Mouse (Mus musculus) forebrain, postnatal 0 days (tissue): ENCODE results near the gene Kel. TPM values are rescaled to one million over a fixed set of nuclear protein-coding genes. Genes with fewer than 3 reads are reported as not detected.

Experiments used
- ATAC-seq: fragments of 200-750 bp; cut with Nextera tagmentation; 2 replicates; pipeline ENCODE4 v1.8.0; 2017; ENCODE audit warnings: mild to moderate bottlenecking, moderate library complexity
- DNase-seq: peaks from one replicate; pipeline ENCODE4 v3.0.0-alpha.2; 2015
- H3K27ac ChIP-seq: fragments of 300-500 bp; sonication (generic); 2 replicates; pipeline ENCODE4 v1.5.1; 2014; ENCODE audit warnings: low read depth, mild to moderate bottlenecking, antibody characterized with exemption, low read length, moderate library complexity, mixed read lengths
- H3K27me3 ChIP-seq: fragments of 300-500 bp; sonication (generic); 2 replicates; pipeline ENCODE4 v1.6.1; 2014; ENCODE audit warnings: mild to moderate bottlenecking, low read length, mixed read lengths; ENCODE audit not compliant: insufficient read depth
- H3K36me3 ChIP-seq: fragments of 300-500 bp; sonication (generic); 2 replicates; pipeline ENCODE4 v1.6.1; 2014; ENCODE audit warnings: mild to moderate bottlenecking, moderate library complexity; ENCODE audit not compliant: insufficient read depth
- H3K4me1 ChIP-seq: fragments of 300-500 bp; sonication (generic); 2 replicates; pipeline ENCODE4 v1.6.1; 2014; ENCODE audit warnings: antibody characterized with exemption; ENCODE audit not compliant: insufficient read depth
- H3K4me2 ChIP-seq: fragments of 300-500 bp; sonication (generic); 2 replicates; pipeline ENCODE4 v1.6.1; 2014; ENCODE audit warnings: low read depth, mild to moderate bottlenecking, moderate library complexity
- H3K4me3 ChIP-seq: fragments of 300-500 bp; sonication (generic); 2 replicates; pipeline ENCODE4 v1.5.1; 2014; ENCODE audit warnings: low read depth, low read length, mixed read lengths
- H3K9ac ChIP-seq: fragments of 300-500 bp; sonication (generic); 2 replicates; pipeline ENCODE4 v1.6.1; 2014; ENCODE audit warnings: mild to moderate bottlenecking
- H3K9me3 ChIP-seq: fragments of 300-500 bp; sonication (generic); 2 replicates; pipeline ENCODE4 v1.6.1; 2016; ENCODE audit warnings: low read length
- CTCF ChIP-seq: sonication (generic); IDR thresholded peaks from 2 replicates; pipeline ENCODE4 v1.5.1; 2016; ENCODE audit warnings: antibody characterized with exemption, control low read depth, low read depth
- WGBS: fragments of 180-500 bp; shearing (Covaris S2); extraction: QIAGEN DNeasy Blood & Tissue Kit; methylation state at CpG from one replicate; pipeline ENCODE4 v1.1.7; 2014; 5-methylcytosine and 5-hydroxymethylcytosine counted together
- polyA plus RNA-seq: library from polyadenylated mRNA; unstranded; fragments of >200 nt; fragmentation: Nextera tagmentation; extraction: Ambion mirVana; gene quantifications from 2 replicates; pipeline ENCODE4 v1.2.1, GENCODE M21; 2015
- total RNA-seq: library from RNA; depleted of rRNA; stranded (reverse); fragments of >200 nt; gene quantifications from 2 replicates; pipeline ENCODE4 v1.2.3, GENCODE M21; 2014; rRNA removed

Gene Kel
- total and polyA plus RNA-seq, 2 experiments from 2014 or later: not detected

- no peaks in the 10 kb centered on the region for H3K36me3 ChIP-seq
- H3K27me3 ChIP-seq: no peaks in the 10 kb centered on the region
- H3K27ac ChIP-seq: no peak overlapping the region
- H3K9ac ChIP-seq: no peak overlapping the region
- DNase-seq (no peak), ATAC-seq (no peak)
- TF ChIP-seq CTCF: no peak
- no peaks in the 10 kb centered on the region for H3K9me3 ChIP-seq
- no peaks in the 10 kb centered on the region for H3K4me1 ChIP-seq
- H3K4me3 ChIP-seq: no peak overlapping the region
- no peak overlapping the region for H3K4me2 ChIP-seq
- 90% methylated on average over 3 of the region's 3 CpGs for WGBS
These were observed 57.9 kb downstream of the Kel start for GRCm38 (mm10) chr6:41646220-41646619.

- 94% methylated on average over 3 of the region's 3 CpGs for WGBS
- Histone ChIP-seq H3K4me2 (no peak overlapping the region), H3K27ac (no peak overlapping the region), H3K9ac (no peak overlapping the region), H3K36me3 (no peaks in the 10 kb centered on the region), H3K4me3 (no peak overlapping the region), H3K27me3 (no peaks in the 10 kb centered on the region), H3K4me1 (no peaks in the 10 kb centered on the region), H3K9me3 (no peaks in the 10 kb centered on the region)
- DNase-seq (no peak), ATAC-seq (no peak)
- no peak for TF ChIP-seq CTCF
These were observed 60.9 kb downstream of the Kel start for GRCm38 (mm10) chr6:41643227-41643626.

- Histone ChIP-seq H3K4me1 (no peaks in the 10 kb centered on the region), H3K36me3 (no peaks in the 10 kb centered on the region), H3K27ac (no peak overlapping the region), H3K4me3 (no peak overlapping the region), H3K27me3 (no peaks in the 10 kb centered on the region), H3K4me2 (no peak overlapping the region), H3K9me3 (no peaks in the 10 kb centered on the region), H3K9ac (no peak overlapping the region)
- 91% methylated on average over 4 of the region's 4 CpGs for WGBS
- no peak for ATAC-seq
- no peak for DNase-seq
- TF ChIP-seq CTCF: no peak
These were observed 61.4 kb downstream of the Kel start for GRCm38 (mm10) chr6:41642765-41643164.

- H3K4me1 ChIP-seq: no peaks in the 10 kb centered on the region
- H3K4me2 ChIP-seq: no peak overlapping the region
- DNase-seq (no peak), ATAC-seq (no peak)
- no peak overlapping the region for H3K9ac ChIP-seq
- no peaks in the 10 kb centered on the region for H3K9me3 ChIP-seq
- H3K27me3 ChIP-seq: no peaks in the 10 kb centered on the region
- H3K36me3 ChIP-seq: no peaks in the 10 kb centered on the region
- H3K4me3 ChIP-seq: no peak overlapping the region
- H3K27ac ChIP-seq: no peak overlapping the region
- WGBS: 84% methylated on average over 6 of the region's 6 CpGs
- TF ChIP-seq CTCF: no peak
These were observed 62.8 kb downstream of the Kel start for GRCm38 (mm10) chr6:41641173-41641866.

GRCm38 (mm10) chr6:41640449-41640848 lies 63.7 kb downstream of the Kel start:
- Histone ChIP-seq H3K27ac (no peak overlapping the region), H3K9me3 (no peaks in the 10 kb centered on the region), H3K4me2 (no peak overlapping the region), H3K9ac (no peak overlapping the region), H3K4me3 (no peak overlapping the region), H3K27me3 (no peaks in the 10 kb centered on the region), H3K36me3 (no peaks in the 10 kb centered on the region), H3K4me1 (no peaks in the 10 kb centered on the region)
- ATAC-seq: no peak
- no peak for TF ChIP-seq CTCF
- DNase-seq: no peak
- WGBS: 62% methylated on average over 3 of the region's 3 CpGs

GRCm38 (mm10) chr6:41637927-41638506 lies 66.1 kb downstream of the Kel start:
- Histone ChIP-seq H3K4me2 (no peak overlapping the region), H3K27me3 (no peaks in the 10 kb centered on the region), H3K27ac (no peak overlapping the region), H3K4me1 (no peaks in the 10 kb centered on the region), H3K9ac (no peak overlapping the region), H3K9me3 (no peaks in the 10 kb centered on the region), H3K4me3 (no peak overlapping the region), H3K36me3 (no peaks in the 10 kb centered on the region)
- TF ChIP-seq CTCF: no peak
- 81% methylated on average over 6 of the region's 6 CpGs for WGBS
- no peak for ATAC-seq
- no peak for DNase-seq

GRCm38 (mm10) chr6:41637393-41637792 lies 66.7 kb downstream of the Kel start:
- Histone ChIP-seq H3K27me3 (no peaks in the 10 kb centered on the region), H3K9me3 (no peaks in the 10 kb centered on the region), H3K4me2 (no peak overlapping the region), H3K4me1 (no peaks in the 10 kb centered on the region), H3K27ac (no peak overlapping the region), H3K36me3 (no peaks in the 10 kb centered on the region), H3K9ac (no peak overlapping the region), H3K4me3 (no peak overlapping the region)
- no peak for DNase-seq
- TF ChIP-seq CTCF: no peak
- peak; percentile 35; the same call in 1 of the 2 replicates for ATAC-seq
- 18% methylated on average over 1 of the region's 1 CpGs for WGBS

Other genes starting within 250 kb of the Kel start
- not detected in 2 replicates for gene Prss1, start 245.4 kb downstream of the Kel start, total RNA-seq
- not detected in 2 replicates for gene Prss1, start 245.4 kb downstream of the Kel start, polyA plus RNA-seq
- not detected in 2 replicates for gene Prss2, start 182.6 kb downstream of the Kel start, total RNA-seq
- not detected in 2 replicates for gene Prss2, start 182.6 kb downstream of the Kel start, polyA plus RNA-seq
- gene Ephb6, start 98.9 kb downstream of the Kel start, total RNA-seq: 47.6 and 58.4 TPM in 2 replicates
- 31.6 and 34.6 TPM in 2 replicates for gene Ephb6, start 98.9 kb downstream of the Kel start, polyA plus RNA-seq
- not detected in 2 replicates for gene Trpv6, start 67.9 kb downstream of the Kel start, total RNA-seq
- 0.62 and 0.65 TPM in 2 replicates for gene Trpv6, start 67.9 kb downstream of the Kel start, polyA plus RNA-seq
- gene Trpv5, start 23.6 kb downstream of the Kel start, total RNA-seq: not detected in 2 replicates
- not detected in 2 replicates for gene Trpv5, start 23.6 kb downstream of the Kel start, polyA plus RNA-seq
- gene Llcfc1, start 19.9 kb downstream of the Kel start, total RNA-seq: not detected in 2 replicates
- not detected in 2 replicates for gene Llcfc1, start 19.9 kb downstream of the Kel start, polyA plus RNA-seq
- gene Olfr459, start 70.8 kb upstream of the Kel start, total RNA-seq: not detected in 2 replicates
- gene Olfr459, start 70.8 kb upstream of the Kel start, polyA plus RNA-seq: not detected in 2 replicates
- not detected in 2 replicates for gene Pip, start 143.2 kb upstream of the Kel start, total RNA-seq
- not detected in 2 replicates for gene Pip, start 143.2 kb upstream of the Kel start, polyA plus RNA-seq
- not detected in 2 replicates for gene Sval2, start 148.7 kb upstream of the Kel start, total RNA-seq
- gene Sval2, start 148.7 kb upstream of the Kel start, polyA plus RNA-seq: 0.26 TPM in 1 of 2 replicates, not detected in the other
- not detected in 2 replicates for gene Sval1, start 247.3 kb upstream of the Kel start, total RNA-seq
- not detected in 2 replicates for gene Sval1, start 247.3 kb upstream of the Kel start, polyA plus RNA-seq